Mouse (Mus musculus) T-helper 17 cell (primary cell): ENCODE measurements around the gene Psd4.

Source experiments
- in situ Hi-C, 2 experiments: fragments of 300-600 bp; cut with MboI, MseI; formaldehyde crosslinking; loops; 1 replicate in 1 of 2; 2 replicates in 1 of 2; pipeline ENCODE4 v1.15.1; 2025; ENCODE audit warnings: high pct_unique_total_duplicates in 2 of 2

Psd4 gene

DNA sequence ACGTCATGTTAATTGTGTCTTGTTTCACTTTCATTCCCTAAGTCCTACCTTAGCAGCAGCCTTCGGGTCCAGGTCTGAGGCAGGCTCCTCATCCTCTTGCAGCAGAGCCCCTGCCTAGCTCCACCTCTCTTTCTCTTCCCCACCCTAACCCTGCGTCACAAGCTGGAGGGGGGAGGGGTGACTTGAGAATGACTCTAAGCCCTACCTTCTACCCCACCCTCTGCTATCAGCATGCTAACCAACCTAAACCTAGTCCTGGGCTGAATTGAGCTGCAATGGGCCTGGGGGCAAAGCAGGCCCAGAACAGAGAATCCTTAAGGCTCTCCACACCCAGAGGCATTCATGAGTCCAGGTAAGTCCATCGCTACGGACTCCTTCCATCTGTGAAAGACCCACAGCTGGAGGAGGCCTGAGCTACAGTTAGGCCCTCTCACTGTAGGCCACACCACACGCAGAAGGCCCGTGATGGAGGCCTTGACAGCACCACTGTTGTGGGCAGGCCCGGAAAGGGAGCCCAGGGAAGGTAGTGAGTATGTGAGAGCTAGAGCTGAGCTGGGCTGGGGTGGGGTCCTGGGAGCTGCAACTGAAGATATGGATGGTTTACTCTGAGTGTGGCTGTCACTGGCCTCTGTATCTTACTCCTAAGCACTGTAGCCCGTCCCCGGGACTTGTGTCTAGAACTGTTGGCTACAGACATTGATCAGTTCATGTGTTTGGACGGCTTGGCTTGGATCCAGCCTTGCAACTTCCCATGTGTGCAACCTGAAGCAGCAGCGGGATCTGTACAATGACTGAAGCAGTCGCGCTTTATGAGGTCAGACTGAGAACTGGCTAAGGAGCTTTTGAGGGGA lies 18.0 kb downstream of the Psd4 start:
- in situ Hi-C loops: no loop called here

DNA sequence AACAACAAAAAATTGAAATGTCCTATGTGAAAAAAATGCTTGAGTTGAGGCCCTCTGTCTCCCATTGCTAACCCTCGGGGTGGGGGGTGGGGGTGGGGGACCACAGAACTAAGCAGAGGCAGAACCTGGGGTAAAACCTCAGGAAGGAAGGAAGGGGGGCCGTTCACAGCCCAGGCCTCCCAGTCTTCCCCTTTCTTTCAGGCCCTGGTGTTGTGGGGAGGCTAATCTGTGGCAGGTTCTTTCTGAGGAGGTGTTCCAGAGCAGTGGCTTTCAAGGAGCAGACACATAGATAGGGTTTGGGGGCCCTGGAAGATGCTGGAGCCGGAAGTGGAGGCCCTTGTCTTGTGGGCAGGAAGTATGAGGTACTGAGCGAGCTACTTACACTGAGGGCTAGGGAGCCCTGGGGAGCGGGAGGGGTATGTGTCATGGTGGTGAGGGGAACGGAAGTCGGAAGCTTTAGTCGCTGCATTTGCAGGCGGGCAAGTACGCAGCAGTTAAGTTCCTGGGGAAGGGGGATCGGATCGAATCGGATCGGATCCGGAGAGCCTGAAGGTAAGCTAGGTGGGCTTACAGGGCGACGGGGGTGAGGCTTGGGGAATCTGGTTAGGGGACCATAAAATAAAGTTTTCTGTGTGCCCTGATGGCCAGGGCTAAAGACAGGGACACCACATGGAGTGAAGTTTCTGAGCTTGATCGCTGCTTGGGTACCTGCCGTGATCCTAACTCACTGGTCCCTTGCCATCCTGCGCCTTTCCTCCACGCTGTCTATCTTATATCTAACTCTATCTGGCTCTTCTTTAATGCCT lies 19.0 kb downstream of the Psd4 start:
- in situ Hi-C loops: no loop called here

DNA sequence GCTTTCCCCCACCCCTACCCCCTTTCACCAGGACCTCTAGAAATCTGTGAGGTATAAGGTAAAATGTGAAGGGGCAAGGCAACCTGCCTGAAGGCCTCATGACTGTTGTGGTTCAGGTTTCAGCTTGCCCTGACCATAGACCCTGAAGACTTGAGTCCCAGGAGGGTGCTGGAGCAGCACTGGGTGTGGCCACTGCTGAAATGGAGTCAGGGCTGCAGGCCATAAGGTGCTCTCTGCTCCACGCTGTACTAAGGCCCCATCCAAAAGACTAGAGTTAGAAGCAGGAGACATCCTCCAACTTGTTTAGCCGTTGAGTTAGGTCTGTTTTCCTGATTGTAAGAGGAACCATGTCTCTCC lies 19.6 kb downstream of the Psd4 start:
- in situ Hi-C loops: no loop called here

DNA sequence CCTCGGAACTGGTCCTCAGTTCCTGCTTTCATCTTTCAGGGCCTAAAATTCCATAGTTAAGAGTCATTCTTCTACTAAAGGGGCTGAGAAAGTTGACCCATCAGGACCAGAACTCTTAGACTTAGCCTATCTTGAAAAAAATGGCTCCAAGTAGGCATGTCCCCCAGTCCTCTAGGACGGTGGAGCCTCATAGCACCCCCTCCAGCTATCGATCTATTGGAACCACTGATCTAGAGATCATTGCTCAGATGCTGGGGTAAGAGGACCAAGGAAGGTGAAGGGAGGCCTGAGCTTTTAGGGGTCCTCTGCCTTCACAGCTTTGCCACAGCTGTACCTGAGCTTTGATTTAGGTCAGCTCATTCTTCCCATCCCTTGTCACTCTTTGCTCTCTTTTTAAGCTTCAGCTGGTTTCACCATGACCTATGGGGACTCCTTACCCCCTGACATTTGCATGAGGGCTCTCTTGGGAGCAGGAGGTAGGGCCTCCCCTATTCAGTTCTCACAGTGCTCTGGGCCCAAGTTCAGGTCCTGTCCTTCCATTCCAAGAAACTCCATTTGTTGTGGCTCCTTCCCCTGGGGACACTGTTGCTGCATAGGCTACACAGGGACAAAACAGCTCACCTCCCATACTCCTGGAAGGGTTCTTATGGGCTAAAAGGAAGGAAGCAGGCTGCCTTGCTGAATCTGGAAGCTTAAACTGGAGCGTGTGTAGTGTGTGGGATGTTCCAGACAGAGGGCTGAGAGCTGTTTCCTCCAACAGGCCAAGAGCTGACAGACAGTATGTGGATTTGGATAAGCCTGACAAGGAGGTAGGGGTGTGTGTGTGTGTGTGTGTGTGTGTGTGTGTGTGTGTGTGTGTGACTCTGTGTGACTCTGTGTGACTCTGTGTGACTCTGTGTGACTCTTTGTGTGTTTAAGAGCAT lies 20.2 kb downstream of the Psd4 start:
- in situ Hi-C loops: no loop called here

DNA sequence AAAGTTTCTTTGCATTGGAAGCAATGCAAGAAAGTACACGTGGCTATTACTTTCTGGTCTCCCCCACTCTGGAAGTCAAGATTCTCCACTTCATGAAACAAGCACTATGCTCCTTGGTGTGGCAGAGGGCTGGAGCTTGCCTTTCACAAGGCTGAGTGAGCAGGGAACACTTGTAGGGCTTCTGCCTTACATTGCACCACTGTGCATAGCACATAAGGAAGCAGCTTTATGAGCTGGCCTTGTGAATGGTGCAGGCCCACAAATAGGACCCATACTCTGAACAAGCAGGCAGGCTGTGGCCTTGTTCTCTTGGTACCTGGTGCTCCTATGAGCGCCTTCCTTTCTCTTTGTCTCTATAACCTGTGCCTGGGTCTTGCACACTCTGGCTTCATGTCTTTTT lies 25.9 kb downstream of the Psd4 start:
- in situ Hi-C loops: no loop called here

DNA sequence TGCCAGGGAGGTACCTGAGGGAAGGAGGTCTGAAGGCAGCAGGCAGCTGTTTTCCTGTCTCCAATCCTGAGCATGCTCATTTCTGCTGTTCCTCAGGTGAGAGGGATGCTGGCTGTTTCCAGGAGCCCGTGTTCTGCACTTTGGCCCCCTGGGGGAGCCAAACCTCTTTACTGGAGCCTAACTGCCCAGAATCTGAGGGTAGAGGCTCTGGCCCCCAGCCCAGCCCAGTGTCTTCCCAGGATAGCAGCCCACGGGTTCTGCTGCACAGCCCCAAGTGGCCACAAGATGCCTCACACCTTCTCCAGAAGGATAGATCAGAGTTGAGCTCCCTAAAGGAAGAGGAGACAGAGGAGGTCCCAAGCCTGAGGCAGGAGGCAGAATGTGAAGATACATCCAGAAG lies 29.7 kb downstream of the Psd4 start:
- in situ Hi-C loops: no loop called here

DNA sequence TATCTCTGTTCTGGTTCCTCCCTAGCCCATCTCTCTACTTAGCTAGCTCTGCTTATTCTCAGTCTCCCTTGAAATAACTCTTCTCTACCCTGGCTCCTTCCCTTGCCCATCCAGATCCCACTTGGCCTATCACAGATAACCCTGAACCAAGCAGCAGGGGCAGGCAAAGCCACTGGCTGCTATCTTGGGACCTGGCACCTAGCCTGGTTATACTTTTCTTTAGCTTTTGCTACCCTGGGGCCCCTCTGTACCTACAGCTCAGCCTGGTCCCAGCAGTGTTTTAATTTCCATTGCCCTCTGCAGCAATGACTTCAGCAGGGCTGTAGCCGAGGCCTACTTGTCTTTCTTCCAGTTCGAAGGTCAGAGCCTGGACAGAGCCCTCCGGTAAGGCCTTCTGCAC lies 33.3 kb downstream of the Psd4 start:
- in situ Hi-C loops: loop anchor here in 1 of 2 experiments (25.0 kb wide), 1 partner anchor 1213 kb away; no protein-coding TSS in a partner anchor

DNA sequence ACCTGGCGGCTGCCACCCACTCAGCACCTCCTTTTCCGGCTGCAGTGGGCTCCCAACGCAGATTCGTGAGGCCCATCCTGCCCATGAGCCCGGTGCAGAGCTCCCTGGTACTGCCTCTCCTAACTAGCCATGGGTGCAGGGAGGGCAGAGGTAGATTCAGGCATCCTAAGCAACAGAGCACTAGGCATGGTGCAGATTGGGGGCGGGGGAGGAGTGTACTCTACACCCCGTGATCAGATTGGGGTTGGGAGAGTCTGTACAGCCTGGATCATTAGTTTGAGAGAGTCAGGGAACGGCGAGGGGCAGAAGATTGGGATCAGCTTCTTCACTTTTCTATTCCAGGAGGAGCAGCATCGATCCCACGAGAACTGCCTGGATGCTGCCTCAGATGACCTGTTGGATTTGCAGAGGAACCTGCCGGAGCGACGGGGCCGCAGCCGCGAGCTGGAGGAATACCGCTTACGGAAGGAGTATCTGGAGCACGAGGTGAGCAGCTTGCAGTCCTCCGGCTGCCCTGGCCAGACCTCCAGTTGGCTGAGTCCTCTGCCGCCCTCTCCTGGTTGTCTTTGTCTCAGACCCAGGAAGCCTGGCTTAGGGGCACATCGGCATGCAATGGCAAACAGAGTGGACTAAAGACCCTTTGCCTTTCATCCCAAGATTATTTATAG lies 38.1 kb downstream of the Psd4 start:
- in situ Hi-C loops: loop anchor here (5.0 to 25.0 kb wide), 4 partner anchors 108 to 1218 kb away; partner anchors contain the start of gene Il1f10 (in 1 of the 2)

DNA sequence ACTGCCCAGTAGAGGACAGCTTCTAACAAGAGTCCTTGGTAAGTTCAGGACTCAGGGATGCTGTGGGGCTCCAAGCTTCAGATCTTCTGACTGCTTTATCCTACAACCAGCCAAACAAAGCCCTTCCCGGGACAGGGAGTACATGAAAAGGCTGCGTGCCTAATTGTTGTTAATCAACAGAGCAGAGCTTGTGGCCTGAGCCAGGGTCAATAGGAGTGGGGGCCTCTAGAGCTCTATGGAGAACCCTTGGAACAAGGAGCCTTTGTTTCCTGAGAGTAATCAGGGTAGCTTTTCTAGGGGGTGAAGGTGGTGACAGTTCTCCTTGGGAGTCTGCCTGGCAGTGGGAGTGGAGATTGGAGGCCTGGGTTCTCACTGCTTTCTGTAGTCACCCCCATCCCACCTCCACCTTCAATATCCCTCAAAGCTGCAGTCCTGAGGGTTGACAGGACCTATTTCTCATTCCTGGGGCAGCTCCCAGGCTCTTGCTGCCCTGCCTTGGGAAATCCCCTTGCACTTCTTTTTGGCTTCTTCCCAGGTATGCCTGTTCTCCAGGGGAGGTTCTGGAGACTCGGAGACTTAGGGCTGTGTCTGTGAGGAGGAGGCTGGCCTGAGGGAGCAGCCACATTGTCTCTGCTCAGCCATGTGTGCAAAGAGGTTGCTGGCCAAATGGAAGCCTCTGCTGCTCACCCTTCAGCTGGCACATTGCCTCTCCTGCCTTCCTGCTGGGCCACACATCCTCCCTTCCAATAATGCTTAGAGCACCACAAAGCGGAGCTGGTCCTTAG lies 40.5 kb downstream of the Psd4 start:
- in situ Hi-C loops: loop anchor here (5.0 to 25.0 kb wide), 4 partner anchors 111 to 1221 kb away; partner anchors contain the start of gene Il1f10 (in 1 of the 2)

DNA sequence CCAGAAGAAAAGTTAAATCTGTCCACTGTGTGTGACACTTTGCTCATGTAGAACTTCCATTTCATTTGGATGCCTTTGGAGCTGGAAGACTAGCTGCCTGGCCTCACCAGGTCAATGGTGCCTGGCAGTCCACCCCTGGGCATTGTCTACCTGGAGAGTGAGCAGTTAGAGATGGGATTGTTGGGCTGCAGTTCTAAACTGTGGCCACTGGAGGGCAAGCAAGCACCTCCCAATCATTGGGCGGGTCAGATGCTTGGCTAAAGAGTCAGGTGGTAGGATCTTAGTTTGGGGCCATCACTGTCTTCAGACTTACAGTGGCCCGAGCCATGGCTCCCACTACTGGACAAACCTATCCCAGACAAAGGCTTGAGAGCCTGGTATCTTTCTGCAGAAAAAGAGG lies 41.8 kb downstream of the Psd4 start:
- in situ Hi-C loops: loop anchor here (5.0 to 25.0 kb wide), 4 partner anchors 112 to 1222 kb away; partner anchors contain the start of gene Il1f10 (in 1 of the 2)

DNA sequence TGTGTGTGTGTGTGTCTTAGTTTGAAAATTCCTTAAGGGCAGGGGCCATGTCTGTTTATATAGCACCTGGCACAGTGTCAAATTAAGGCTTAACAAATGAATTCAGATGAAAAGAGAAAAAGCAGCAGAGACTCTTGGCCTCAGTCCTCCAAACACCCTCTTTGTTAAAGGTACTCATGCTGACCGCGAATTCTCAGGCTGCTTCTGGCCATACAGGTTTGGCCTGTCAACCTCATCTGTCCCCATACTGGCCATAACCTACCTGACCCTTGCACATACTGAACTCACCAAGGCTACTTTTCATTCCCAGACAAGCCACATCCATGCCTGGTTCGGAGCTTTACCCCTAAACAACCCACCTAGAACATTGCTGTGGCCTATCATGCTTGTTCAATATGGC lies 45.8 kb downstream of the Psd4 start:
- in situ Hi-C loops: loop anchor here in 1 of 2 experiments (25.0 kb wide), 1 partner anchor 1226 kb away; no protein-coding TSS in a partner anchor

DNA sequence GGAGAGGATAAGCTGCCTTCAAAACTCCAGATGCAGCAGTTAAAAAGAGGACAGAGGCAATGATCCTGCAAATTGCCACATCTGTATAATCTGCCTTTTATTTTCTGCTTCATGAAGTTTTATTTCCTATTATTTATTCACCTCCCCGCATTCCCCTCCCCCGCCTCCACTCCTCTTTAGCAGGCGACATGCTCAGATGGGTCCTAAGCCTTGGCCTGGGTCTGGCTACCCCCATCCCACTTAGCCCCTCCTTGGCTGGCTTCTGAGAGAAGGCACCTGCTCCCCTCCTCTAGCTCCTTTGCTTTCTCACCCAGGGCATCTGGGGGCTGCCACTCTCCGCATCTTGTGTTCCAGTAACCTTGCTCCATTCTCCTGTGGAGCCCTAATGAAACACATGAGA lies 46.3 kb downstream of the Psd4 start:
- in situ Hi-C loops: loop anchor here in 1 of 2 experiments (25.0 kb wide), 1 partner anchor 1226 kb away; no protein-coding TSS in a partner anchor

DNA sequence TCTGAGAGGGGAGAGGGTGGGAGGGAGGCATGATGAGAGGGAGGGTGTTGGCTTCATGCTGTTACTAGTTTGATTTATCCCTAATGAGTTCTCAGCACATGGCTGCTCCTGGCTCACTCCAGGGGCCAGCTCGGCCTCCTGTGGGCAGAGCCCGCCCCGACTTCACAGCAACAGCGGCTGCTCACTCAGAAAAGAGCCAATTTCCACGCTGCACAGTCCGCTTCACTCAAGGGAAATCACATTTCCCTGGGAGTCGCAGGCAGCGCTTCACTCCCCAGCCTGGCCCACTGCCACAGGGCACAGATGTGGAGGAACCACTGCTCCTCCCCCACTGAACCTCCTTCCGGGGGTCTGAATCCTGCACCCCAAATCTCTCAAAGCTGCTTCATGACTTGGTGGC lies 49.3 kb downstream of the Psd4 start:
- in situ Hi-C loops: loop anchor here in 1 of 2 experiments (25.0 kb wide), 1 partner anchor 1229 kb away; no protein-coding TSS in a partner anchor

DNA sequence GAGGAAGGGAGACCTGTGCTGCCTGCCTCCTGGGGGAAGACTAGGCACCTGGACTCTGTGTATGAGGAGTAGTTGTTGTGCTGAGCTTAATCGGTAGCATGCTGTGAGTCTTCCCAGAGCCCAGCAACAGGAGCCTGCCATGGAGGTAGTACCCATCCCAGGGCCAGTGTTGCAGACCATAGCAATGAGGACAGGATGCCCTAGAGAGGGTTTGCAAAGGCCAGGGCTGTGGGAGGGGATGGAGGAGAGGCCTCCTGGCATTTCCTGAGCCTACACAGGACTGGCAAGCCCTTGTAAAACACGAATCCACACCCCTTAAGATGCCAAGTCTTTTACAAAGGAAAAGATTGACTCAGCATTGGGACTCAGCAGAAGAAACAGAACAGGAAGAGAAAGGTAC lies 49.7 kb downstream of the Psd4 start:
- in situ Hi-C loops: loop anchor here in 1 of 2 experiments (25.0 kb wide), 1 partner anchor 1230 kb away; no protein-coding TSS in a partner anchor

DNA sequence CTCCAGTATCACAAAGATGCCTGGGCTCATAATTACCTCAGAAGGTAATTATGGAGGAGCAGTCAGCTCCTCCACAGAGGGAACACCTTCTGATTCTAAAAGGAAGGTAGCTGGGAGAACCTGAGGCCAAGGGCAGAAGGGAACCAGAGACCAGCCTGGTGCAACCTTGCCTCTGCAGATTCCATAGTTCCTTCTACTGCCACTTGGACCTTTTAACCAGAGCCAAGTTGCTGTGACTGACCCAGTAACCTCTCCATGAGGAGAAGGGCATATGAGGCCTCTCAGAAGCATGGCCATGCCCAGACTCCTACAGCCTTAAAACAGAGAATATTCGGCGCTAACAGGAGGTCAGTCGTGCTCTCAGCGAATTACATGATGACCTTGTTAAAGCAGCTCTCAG lies 50.2 kb downstream of the Psd4 start:
- in situ Hi-C loops: loop anchor here in 1 of 2 experiments (25.0 kb wide), 1 partner anchor 1230 kb away; no protein-coding TSS in a partner anchor

DNA sequence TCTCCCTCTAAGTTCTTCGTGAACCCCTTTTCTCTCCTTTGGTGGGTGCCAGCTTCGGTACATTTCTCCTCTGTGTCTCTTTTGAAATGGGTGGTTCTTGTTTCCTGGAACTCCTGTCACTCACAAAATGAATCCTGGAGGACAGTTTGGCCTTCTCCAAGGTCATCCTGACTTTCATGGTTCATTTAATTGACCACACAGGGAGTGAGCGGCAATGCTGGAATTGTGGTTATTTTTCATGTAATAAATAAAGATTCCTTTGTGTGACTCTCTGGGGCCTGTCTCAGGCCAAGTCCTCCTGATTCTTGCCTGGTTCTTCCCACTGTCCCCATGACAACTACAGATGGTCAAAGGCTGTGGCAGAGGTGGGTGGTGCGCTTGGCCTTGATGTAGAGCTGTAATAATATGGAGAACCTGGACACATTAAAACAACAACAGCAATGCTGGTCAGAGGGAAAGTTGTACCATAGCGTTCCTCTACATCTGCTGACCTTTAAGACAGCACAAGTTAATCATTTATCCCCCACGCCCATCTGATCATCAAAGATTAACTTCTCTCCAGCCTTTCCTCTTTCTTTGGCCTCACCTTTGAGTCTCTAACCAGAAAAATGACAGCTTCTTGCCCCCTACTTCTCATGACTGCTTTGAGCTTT lies 54.0 kb downstream of the Psd4 start:
- in situ Hi-C loops: loop anchor here in 1 of 2 experiments (25.0 kb wide), 1 partner anchor 1234 kb away; no protein-coding TSS in a partner anchor

DNA sequence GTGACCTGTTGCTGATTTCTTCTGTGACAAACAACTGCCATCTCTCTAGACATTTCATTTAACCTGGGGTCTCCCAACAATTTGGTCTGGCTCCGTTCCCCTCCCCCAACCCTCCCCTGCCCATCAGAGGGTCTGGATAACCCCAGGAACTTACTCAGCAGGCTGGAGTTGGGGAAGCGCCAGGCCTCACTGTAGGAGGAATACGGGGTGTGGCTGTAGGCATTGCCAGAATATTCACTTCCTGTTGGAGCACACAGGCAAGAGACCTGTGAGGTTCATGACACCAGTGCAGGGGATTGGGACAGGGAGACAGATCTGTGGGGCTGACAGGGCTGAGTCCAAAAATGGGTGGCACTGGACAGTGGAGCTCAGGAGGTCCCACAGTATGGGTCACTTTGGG lies 55.4 kb downstream of the Psd4 start:
- in situ Hi-C loops: loop anchor here in 1 of 2 experiments (25.0 kb wide), 1 partner anchor 1236 kb away; no protein-coding TSS in a partner anchor

DNA sequence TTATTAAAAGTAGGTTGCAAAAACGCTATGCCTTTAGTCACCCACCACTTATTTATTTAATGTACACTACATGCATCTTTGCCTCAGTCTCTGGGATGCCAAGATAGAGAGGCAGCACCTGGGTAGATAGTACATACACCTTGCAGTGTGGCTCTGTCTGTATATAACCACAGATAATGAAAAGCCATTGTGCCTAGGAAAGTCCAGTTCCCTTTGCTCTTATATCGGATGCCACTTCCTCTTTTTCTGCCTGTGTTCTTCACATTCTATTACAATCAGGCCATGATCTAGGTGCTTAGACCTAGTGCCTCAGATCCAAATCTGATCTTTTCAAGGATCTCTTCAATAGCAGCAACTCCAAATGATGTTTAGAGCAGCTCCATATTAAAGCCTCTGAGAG lies 58.2 kb downstream of the Psd4 start:
- in situ Hi-C loops: no loop called here
